Mouse (Mus musculus) heart, embryonic 11.5 days (tissue): ENCODE results near the gene Lipn. TPM values are rescaled to one million over a fixed set of nuclear protein-coding genes. Genes with fewer than 3 reads are reported as not detected.

Experiments used
- ATAC-seq: fragments of 200-750 bp; cut with Nextera tagmentation; replicated peaks from 2 replicates; pipeline ENCODE4 v1.8.0; 2017; ENCODE audit warnings: moderate library complexity; ENCODE audit not compliant: insufficient number of reproducible peaks, low FRiP score, low TSS enrichment
- H3K27ac ChIP-seq: fragments of 300-500 bp; sonication (generic); 2 replicates; pipeline ENCODE4 v1.5.1; 2014; ENCODE audit warnings: mild to moderate bottlenecking, low read depth, low read length
- H3K27me3 ChIP-seq: fragments of 300-500 bp; sonication (generic); 2 replicates; pipeline ENCODE4 v1.6.1; 2014; ENCODE audit warnings: mild to moderate bottlenecking, low read length, mixed read lengths; ENCODE audit not compliant: control insufficient read depth, insufficient read depth
- H3K36me3 ChIP-seq: fragments of 300-500 bp; sonication (generic); 2 replicates; pipeline ENCODE4 v1.6.1; 2014; ENCODE audit warnings: mild to moderate bottlenecking, low read length, moderate library complexity, mixed read lengths; ENCODE audit not compliant: control insufficient read depth, insufficient read depth
- H3K4me1 ChIP-seq: fragments of 300-500 bp; sonication (generic); 2 replicates; pipeline ENCODE4 v1.6.1; 2014; ENCODE audit warnings: low read length; ENCODE audit not compliant: control insufficient read depth, insufficient read depth
- H3K4me2 ChIP-seq: fragments of 300-500 bp; sonication (generic); 2 replicates; pipeline ENCODE4 v1.6.1; 2014; ENCODE audit warnings: mild to moderate bottlenecking, moderate library complexity
- H3K4me3 ChIP-seq: fragments of 300-500 bp; sonication (generic); 2 replicates; pipeline ENCODE4 v1.5.1; 2014; ENCODE audit warnings: low read depth, low read length
- H3K9ac ChIP-seq: fragments of 300-500 bp; sonication (generic); 2 replicates; pipeline ENCODE4 v1.6.1; 2014; ENCODE audit warnings: mild to moderate bottlenecking, low read depth, low read length, moderate library complexity
- H3K9me3 ChIP-seq: fragments of 300-500 bp; sonication (generic); replicated peaks from 2 replicates; pipeline ENCODE4 v1.6.1; 2016; ENCODE audit warnings: low read length; ENCODE audit not compliant: control insufficient read depth
- WGBS: fragments of 180-500 bp; shearing (Covaris S2); extraction: QIAGEN DNeasy Blood & Tissue Kit; methylation state at CpG from one replicate; pipeline ENCODE4 v1.1.7; 2014; ENCODE audit not compliant: insufficient replicate concordance; 5-methylcytosine and 5-hydroxymethylcytosine counted together
- polyA plus RNA-seq: library from polyadenylated mRNA; unstranded; fragments of >200 nt; fragmentation: Nextera tagmentation; extraction: Ambion mirVana; gene quantifications from 2 replicates; pipeline ENCODE4 v1.2.1, GENCODE M21; 2014

Lipn gene
- polyA plus RNA-seq = not detected in 2 replicates

DNA sequence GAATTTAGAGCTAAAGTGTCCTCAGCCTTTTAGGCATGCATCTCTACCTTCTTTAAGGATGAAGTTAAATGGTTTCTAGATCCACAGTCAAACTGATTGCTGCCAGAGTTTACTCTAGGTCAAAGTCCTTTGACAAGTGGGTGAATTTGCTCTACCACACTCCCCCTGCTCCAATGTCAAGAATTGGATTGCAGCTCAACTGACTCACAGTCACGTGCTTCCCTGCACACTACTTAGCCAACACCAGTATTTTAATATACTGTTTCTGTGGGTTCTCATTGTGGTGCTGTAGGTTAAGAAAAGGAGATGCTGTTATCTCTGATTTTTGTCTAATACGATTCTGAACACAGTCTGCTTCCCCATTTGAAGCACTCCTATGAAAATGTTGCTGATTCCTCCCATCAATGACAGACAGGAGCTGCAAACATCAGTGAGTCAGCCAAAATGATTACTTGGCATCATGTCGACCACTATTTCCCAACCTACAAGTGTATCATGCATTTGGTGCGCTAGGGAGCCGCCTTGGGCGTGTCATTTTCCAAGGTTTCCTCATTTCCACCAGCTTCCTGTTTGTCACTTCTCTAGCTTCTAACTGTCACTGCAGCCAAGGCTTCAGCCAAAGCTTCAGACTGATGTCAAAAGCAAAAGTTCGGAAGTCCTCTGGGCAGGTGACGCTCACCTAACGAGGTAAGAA, at the start of gene Lipn:
Gene Lipn (plus strand): TSS at position 580 of the 694 bp plus-strand sequence.
- no peak within 1 kb of the TSS for H3K4me3 ChIP-seq
- H3K36me3 ChIP-seq = no peaks in the 10 kb centered on the region
- no peaks in the 10 kb centered on the region for H3K27me3 ChIP-seq
- H3K9ac ChIP-seq = no peak within 1 kb of the TSS
- no peak for ATAC-seq
- no peak within 1 kb of the TSS for H3K4me2 ChIP-seq
- WGBS = 83% methylated on average over 9 of the region's 9 CpGs
- H3K4me1 ChIP-seq = no peaks in the 10 kb centered on the region
- H3K9me3 ChIP-seq = no peaks in the 10 kb centered on the region
- no peak within 1 kb of the TSS for H3K27ac ChIP-seq

DNA sequence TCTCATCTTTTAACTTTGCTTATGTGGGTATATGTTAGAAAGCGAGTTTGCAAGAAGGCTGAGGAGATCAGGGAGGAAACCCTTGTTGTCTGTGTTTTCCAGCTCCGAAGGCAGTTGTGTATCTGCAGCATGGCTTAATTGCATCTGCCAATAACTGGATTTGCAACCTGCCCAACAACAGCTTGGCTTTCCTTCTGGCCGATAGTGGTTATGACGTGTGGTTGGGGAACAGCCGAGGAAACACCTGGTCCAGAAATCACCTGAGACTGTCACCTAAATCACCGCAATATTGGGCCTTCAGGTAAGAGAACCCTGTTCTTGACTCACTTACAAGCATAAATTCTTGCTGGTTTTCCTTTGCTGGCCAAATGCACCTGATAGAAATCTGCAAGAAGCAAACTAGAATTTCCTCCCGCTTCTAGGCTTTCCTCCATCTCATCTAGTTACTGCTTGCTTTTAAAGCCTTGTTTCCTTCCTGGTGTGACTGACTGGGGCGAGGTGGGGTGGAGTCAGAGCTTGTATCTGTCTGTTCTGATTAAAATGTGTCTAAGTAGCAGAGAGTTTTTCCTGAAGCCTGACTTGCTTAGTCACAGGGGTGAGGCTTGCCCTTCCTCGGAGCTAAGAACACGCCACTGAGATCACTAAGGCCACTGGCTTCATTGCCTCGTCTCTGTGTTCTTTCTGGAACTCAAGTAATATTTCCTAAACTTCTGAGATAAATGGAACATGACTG, 45.6 kb upstream of the Lipn start:
- H3K27me3 ChIP-seq = no peaks in the 10 kb centered on the region

DNA sequence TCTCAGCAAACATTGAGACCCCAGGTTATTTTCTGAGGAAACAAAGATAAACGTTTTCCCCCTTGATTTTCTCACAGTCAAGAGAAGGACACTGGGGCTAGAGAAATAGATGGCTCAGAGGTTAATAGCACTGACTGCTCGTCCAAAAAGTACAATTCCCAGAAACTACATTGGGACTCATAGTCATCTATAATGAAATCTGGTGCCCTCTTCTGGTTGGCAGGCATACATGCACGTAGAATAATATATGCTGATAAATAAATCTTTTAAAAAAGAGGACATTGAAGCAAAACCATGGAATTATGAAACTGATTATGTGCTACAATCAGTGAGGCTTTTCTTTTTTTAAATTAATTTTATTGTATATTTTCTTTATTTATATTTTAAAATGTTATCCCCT, 44.4 kb upstream of the Lipn start:
- H3K9me3 ChIP-seq = no peaks in the 10 kb centered on the region
- no peak overlapping the region for H3K27ac ChIP-seq
- H3K4me1 ChIP-seq = no peaks in the 10 kb centered on the region
- ATAC-seq = no peak
- no peaks in the 10 kb centered on the region for H3K36me3 ChIP-seq
- no peaks in the 10 kb centered on the region for H3K27me3 ChIP-seq
- no peak overlapping the region for H3K4me3 ChIP-seq
- WGBS = 47% methylated on average over 3 of the region's 3 CpGs
- H3K9ac ChIP-seq = no peak overlapping the region
- H3K4me2 ChIP-seq = no peak overlapping the region

More for the DNA sequence above, 45.6 kb upstream of the Lipn start:
- Histone ChIP-seq H3K4me1 (no peaks in the 10 kb centered on the region), H3K9me3 (no peaks in the 10 kb centered on the region), H3K4me3 (no peak overlapping the region), H3K4me2 (no peak overlapping the region), H3K9ac (no peak overlapping the region), H3K27ac (no peak overlapping the region), H3K36me3 (no peaks in the 10 kb centered on the region)
- ATAC-seq = no peak
- 74% methylated on average over 11 of the region's 11 CpGs for WGBS

DNA sequence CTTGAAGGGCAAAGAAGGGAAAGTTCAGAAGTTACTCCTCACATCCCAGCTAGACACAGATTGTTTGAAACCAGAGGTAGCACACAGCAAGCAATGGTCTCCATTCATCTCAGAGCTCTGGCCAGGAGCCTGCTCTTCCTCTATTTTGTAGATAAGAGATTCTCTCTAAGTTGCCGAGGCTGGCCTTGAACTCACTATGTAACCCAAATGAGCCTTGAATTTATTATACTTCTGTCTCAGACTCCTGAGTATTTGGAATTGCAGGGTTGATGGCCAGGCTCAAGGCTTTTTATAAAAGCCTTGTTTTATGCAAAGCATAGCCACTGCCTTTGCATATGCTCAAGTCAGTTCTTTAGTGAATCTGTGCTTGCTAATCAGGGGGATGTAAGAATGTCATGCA, 27.4 kb upstream of the Lipn start:
- no peaks in the 10 kb centered on the region for H3K9me3 ChIP-seq
- no peaks in the 10 kb centered on the region for H3K27me3 ChIP-seq
- no peak overlapping the region for H3K4me3 ChIP-seq
- no peak overlapping the region for H3K27ac ChIP-seq
- H3K9ac ChIP-seq = no peak overlapping the region
- 64% methylated on average over 1 of the region's 1 CpGs for WGBS
- no peak for ATAC-seq
- H3K4me1 ChIP-seq = no peaks in the 10 kb centered on the region
- H3K4me2 ChIP-seq = no peak overlapping the region
- no peaks in the 10 kb centered on the region for H3K36me3 ChIP-seq

GRCm38 (mm10) chr19:34043008-34043407, 24.1 kb upstream of the Lipn start:
- Histone ChIP-seq H3K36me3 (no peaks in the 10 kb centered on the region), H3K4me2 (no peak overlapping the region), H3K4me1 (no peaks in the 10 kb centered on the region), H3K9ac (no peak overlapping the region), H3K27me3 (no peaks in the 10 kb centered on the region), H3K27ac (no peak overlapping the region), H3K9me3 (no peaks in the 10 kb centered on the region), H3K4me3 (no peak overlapping the region)
- 76% methylated on average over 6 of the region's 6 CpGs for WGBS
- ATAC-seq = no peak

GRCm38 (mm10) chr19:34049371-34050039, 17.7 kb upstream of the Lipn start:
- WGBS = 85% methylated on average over 3 of the region's 3 CpGs
- ATAC-seq = no peak
- H3K9ac ChIP-seq = no peak overlapping the region

GRCm38 (mm10) chr19:34051502-34051901, 15.7 kb upstream of the Lipn start:
- Histone ChIP-seq H3K36me3 (no peaks in the 10 kb centered on the region), H3K4me2 (no peak overlapping the region), H3K27me3 (no peaks in the 10 kb centered on the region), H3K9ac (no peak overlapping the region), H3K4me1 (no peaks in the 10 kb centered on the region), H3K4me3 (no peak overlapping the region), H3K27ac (no peak overlapping the region), H3K9me3 (no peaks in the 10 kb centered on the region)
- ATAC-seq = no peak
- 79% methylated on average over 3 of the region's 3 CpGs for WGBS

More at GRCm38 (mm10) chr19:34049371-34050039, 17.7 kb upstream of the Lipn start:
- Histone ChIP-seq H3K9me3 (no peaks in the 10 kb centered on the region), H3K4me1 (no peaks in the 10 kb centered on the region), H3K36me3 (no peaks in the 10 kb centered on the region), H3K4me3 (no peak overlapping the region), H3K4me2 (no peak overlapping the region), H3K27me3 (no peaks in the 10 kb centered on the region), H3K27ac (no peak overlapping the region)

DNA sequence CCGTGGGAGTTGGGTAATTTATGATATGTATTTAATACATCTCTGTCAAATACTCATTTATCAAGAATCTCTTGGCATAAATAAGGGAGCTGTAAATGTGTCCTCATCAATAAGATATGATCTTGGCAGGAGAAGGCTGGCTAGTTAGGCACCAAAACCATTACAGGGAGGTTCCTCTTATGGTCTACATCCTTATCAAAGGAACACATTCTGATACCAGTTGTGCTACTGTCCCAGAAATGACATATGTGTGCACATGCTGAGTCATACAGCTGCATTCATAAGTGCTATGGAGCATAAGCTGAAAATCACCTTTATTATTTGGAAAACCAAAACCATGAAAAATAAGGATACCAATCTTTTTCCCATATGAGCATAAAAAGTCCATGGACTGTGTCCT, 3.6 kb upstream of the Lipn start:
- H3K9ac ChIP-seq = no peak overlapping the region
- no peaks in the 10 kb centered on the region for H3K36me3 ChIP-seq
- no peak overlapping the region for H3K4me2 ChIP-seq
- ATAC-seq = no peak
- 59% methylated on average over 1 of the region's 1 CpGs for WGBS
- H3K9me3 ChIP-seq = no peaks in the 10 kb centered on the region
- no peaks in the 10 kb centered on the region for H3K27me3 ChIP-seq
- no peak overlapping the region for H3K4me3 ChIP-seq
- H3K27ac ChIP-seq = no peak overlapping the region
- no peaks in the 10 kb centered on the region for H3K4me1 ChIP-seq
